Mouse (Mus musculus): ENCODE data around the gene Fam183b.
"Not testable (repeated sequence)": the region's sequence is repeated elsewhere in the genome, so short reads cannot be mapped to it uniquely, and the experiment has no call there.

Gene Fam183b

DNA sequence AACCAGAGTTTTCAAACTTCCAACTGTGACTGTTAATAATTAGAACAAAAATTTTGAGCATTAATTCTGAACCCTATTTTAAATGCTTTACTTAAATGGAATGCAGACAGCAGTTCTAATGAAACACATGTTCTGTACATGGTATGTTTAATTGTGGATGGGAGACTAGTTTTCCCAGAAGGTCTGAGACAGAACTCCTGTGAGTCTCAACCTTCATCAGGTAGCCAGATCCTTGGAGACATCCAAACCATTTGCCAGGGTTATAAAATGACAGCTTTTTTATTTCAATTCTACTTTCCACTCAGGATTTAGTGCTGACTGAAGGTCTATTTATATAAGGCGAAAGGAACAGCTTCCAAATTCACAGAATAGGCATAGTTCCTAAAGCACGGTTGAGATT is 49.3 kb downstream of the Fam183b start, which contains the start of gene Olfr316:
Gene Olfr316, plus strand, starts transcription at position 301 of the 400 bp plus-strand sequence.
- no peak for DNase-seq

DNA sequence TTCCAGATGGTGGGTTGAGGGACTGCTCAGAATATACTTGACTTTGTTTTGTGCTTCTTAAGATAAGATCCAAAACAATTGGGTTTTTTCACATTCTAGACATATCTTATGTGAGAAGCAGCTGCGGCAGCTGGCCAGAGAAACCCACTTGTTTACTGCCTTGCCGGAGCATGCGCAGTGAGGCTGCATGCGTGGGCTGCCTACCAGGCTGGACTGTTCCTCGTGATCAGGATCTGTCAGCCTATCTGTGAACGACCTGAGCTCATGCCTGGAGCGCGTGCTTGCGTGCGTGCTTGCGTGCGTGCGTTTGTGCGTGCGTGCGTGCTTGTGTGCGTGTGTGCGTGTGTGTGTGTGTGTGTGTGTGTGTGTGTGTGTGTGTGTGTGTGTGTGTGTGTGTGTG is 50.7 kb downstream of the Fam183b start:
- DNase-seq: not testable (repeated sequence)

Data from kidney, postnatal 14 days (tissue).